Mouse (Mus musculus): ENCODE results near the gene Tmc5. TPM values are rescaled to one million over a fixed set of nuclear protein-coding genes. Genes with fewer than 3 reads are reported as not detected.

The Tmc5 gene
- polyA plus RNA-seq, 1 experiment from 2014 or later: 0.24 TPM

DNA sequence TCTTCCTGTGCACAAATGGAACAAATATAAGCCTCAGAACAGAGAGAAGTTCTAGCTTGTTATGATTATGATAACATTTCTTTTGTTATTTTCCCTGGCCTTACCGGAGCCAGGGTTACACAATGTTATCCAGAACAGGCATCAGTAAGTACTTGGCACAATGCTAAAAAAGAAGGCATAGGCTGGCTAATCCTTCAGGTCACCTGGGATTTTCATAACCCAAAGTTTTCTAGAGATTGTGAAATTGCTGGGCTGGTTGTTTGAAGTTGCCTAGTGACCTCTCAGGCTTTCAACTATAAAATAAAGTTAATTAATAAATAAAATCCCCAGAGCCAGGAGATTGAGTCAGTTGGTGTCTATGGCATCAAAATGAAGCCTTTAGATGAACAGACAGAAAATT, 117.8 kb downstream of the Tmc5 start:
- WGBS: 86% methylated on average over 1 of the region's 1 CpGs
- peaks cover 8% of the 10 kb centered on the region for H3K4me1 ChIP-seq
- no peak overlapping the region for H3K4me3 ChIP-seq
- no peak overlapping the region for H3K9ac ChIP-seq
- no peak overlapping the region for H3K4me2 ChIP-seq
- no peak for ATAC-seq (ENCODE audit: insufficient number of reproducible peaks, insufficient read depth, low FRiP score, low TSS enrichment, low read depth)
- peaks cover 22% of the 10 kb centered on the region for H3K36me3 ChIP-seq
- H3K27me3 ChIP-seq: no peaks in the 10 kb centered on the region
- no peak overlapping the region for H3K27ac ChIP-seq
- no peaks in the 10 kb centered on the region for H3K9me3 ChIP-seq

GRCm38 (mm10) chr7:118718066-118718465, 121.0 kb downstream of the Tmc5 start:
- no peak overlapping the region for H3K4me2 ChIP-seq
- no peaks in the 10 kb centered on the region for H3K9me3 ChIP-seq
- no peak overlapping the region for H3K4me3 ChIP-seq
- H3K27me3 ChIP-seq: no peaks in the 10 kb centered on the region
- H3K4me1 ChIP-seq: peaks cover 6% of the 10 kb centered on the region
- H3K9ac ChIP-seq: no peak overlapping the region
- H3K36me3 ChIP-seq: peaks cover 45% of the 10 kb centered on the region
- no peak for ATAC-seq (ENCODE audit: insufficient number of reproducible peaks, insufficient read depth, low FRiP score, low TSS enrichment, low read depth)
- WGBS: 95% methylated on average over 4 of the region's 4 CpGs
- H3K27ac ChIP-seq: no peak overlapping the region

GRCm38 (mm10) chr7:118723927-118724326, 126.8 kb downstream of the Tmc5 start:
- Histone ChIP-seq H3K4me1 (no peaks in the 10 kb centered on the region), H3K9ac (no peak overlapping the region), H3K4me3 (no peak overlapping the region), H3K4me2 (no peak overlapping the region), H3K36me3 (peaks cover 67% of the 10 kb centered on the region), H3K27ac (no peak overlapping the region), H3K27me3 (no peaks in the 10 kb centered on the region), H3K9me3 (no peaks in the 10 kb centered on the region)
- 92% methylated on average over 9 of the region's 9 CpGs for WGBS
- ATAC-seq (ENCODE audit: insufficient number of reproducible peaks, insufficient read depth, low FRiP score, low TSS enrichment, low read depth): no peak

Other genes starting within 250 kb of the Tmc5 start
- gene Syt17, start 149.1 kb upstream of the Tmc5 start, polyA plus RNA-seq (2015; fragmentation: Nextera tagmentation; extraction: Ambion mirVana): 1.9 and 3.3 TPM in 2 replicates
- 5.9 and 6.6 TPM in 2 replicates for gene Itpripl2, start 105.3 kb upstream of the Tmc5 start, polyA plus RNA-seq (2015; fragmentation: Nextera tagmentation; extraction: Ambion mirVana)
- 72.2 and 88.9 TPM in 2 replicates for gene Coq7, start 63.9 kb upstream of the Tmc5 start, polyA plus RNA-seq (2015; fragmentation: Nextera tagmentation; extraction: Ambion mirVana)
- gene Tmc7, start 12.6 kb upstream of the Tmc5 start, polyA plus RNA-seq (2015; fragmentation: Nextera tagmentation; extraction: Ambion mirVana): 4.8 TPM in 2 replicates
- gene Gde1, start 108.5 kb downstream of the Tmc5 start, polyA plus RNA-seq (2015; fragmentation: Nextera tagmentation; extraction: Ambion mirVana): 70.4 and 71.3 TPM in 2 replicates
- 21.3 and 29.7 TPM in 2 replicates for gene Ccp110, start 115.3 kb downstream of the Tmc5 start, polyA plus RNA-seq (2015; fragmentation: Nextera tagmentation; extraction: Ambion mirVana)
- gene Vps35l, start 142.9 kb downstream of the Tmc5 start, polyA plus RNA-seq (2015; fragmentation: Nextera tagmentation; extraction: Ambion mirVana): 62.6 and 71.9 TPM in 2 replicates